Mouse (Mus musculus): ENCODE results near the gene A630089N07Rik. TPM values are rescaled to one million over a fixed set of nuclear protein-coding genes. Genes with fewer than 3 reads are reported as not detected.
"Not testable (repeated sequence)": the region's sequence is repeated elsewhere in the genome, so short reads cannot be mapped to it uniquely, and the experiment has no call there.

Gene A630089N07Rik
- total and polyA plus RNA-seq, 3 experiments: 23.5 to 27.2 (median 26.0) TPM

DNA sequence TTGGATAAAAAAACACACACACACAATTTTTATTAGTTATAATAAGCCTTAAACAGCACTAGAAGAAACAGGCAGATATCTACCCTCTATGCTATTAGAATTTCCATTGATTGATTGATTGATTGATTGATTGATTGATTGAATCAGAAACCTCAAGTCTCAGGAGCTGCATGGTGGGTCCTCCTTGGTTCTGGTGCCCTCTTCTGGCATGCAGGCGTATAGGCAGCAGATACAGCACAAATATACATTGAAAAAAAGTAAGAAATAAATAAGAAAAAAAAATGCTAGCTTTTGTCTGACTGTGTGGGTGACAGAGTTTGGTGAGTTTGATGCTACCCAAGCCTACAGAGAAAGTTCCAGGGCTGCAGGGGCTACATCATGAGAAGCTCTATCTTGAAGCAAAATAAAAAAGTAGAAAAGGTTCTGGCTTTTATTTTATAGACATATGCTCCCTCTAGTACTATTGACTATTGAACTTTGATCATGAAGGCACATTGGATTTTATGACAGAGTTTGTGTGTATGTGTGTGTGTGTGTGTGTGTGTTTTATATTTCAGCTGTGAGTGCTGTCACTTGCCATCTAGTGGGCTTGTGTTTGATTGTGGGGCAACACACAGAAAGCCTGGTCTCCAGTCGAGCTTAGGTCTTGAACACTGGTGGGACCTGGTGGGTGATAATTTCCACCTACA is 59.4 kb downstream of the A630089N07Rik start (continued):
- TF ChIP-seq KAT2A (IDR thresholded peaks at IDR 0.05; ENCODE audit: insufficient replicate concordance, low read length) (no peak), TBP (conservative IDR thresholded peaks at IDR 0.05; ENCODE audit: low read depth, low read length) (no peak), TCF12 (IDR thresholded peaks at IDR 0.05; ENCODE audit: low read depth, low read length) (no peak), PAX5 (IDR thresholded peaks at IDR 0.05; ENCODE audit: low read length) (no peak), ZNF384 (IDR thresholded peaks at IDR 0.05; ENCODE audit: low read depth, low read length) (peak; percentile 52; the same call in 1 of the 2 replicates)

DNA sequence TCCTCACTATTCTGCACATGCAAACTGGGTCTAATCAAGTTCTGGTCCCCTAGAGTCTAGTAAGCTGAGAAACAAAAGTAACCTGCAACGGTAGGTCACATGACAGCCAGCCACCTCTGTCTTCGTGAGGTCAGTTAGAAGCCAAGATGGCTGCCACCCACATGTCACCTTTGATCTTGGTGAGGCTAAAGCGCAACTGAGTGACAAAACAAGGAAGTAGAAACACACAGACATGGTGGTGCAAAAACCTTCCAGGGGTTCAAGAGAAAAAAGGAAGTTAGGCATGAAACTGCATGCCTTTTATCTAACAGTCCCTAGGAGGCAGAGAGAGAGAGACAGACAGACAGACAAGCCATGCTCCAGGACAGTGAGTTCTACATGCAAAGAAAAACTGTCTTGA is 60.2 kb downstream of the A630089N07Rik start:
- H3K27ac ChIP-seq (ENCODE audit: insufficient read depth, low read depth): no peak overlapping the region
- TF ChIP-seq ZMIZ1 (IDR thresholded peaks at IDR 0.05; ENCODE audit: low read depth, low read length) (no peak), MAZ (IDR thresholded peaks at IDR 0.05; ENCODE audit: low read depth, low read length) (no peak), MEF2A (IDR thresholded peaks at IDR 0.05; ENCODE audit: borderline replicate concordance, low read depth, low read length) (no peak), PAX5 (IDR thresholded peaks at IDR 0.05; ENCODE audit: low read length) (no peak)
- H3K9me3 ChIP-seq (replicated peaks; ENCODE audit: low read length): peaks cover 16% of the 10 kb centered on the region
- H3K36me3 ChIP-seq (replicated peaks in 1 of 2; ENCODE audit: control insufficient read depth in 1 of 2, insufficient read depth in 1 of 2, low read length in 1 of 2): peaks cover 6 to 47% of the 10 kb centered on the region in 2 experiments
- dilution Hi-C loops (cut with MboI; ENCODE audit: extremely low pct_ligation_motif_present, extremely low pct_unique_long_range_greater_than_20kb, low sequenced_read_pairs): no loop called here
- no peaks in the 10 kb centered on the region for H3K27me3 ChIP-seq (replicated peaks)
- in situ Hi-C loops (cut with MboI; ENCODE audit: low pct_ligation_motif_present, low pct_unique_long_range_greater_than_20kb, low sequenced_read_pairs): no loop called here
- no peak overlapping the region for H3K4me2 ChIP-seq (ENCODE audit: insufficient read depth, low read depth, poor library complexity, severe bottlenecking)
- no peak overlapping the region for H3K9ac ChIP-seq (ENCODE audit: insufficient read depth, low read depth)
- no peaks in the 10 kb centered on the region for H3K79me2 ChIP-seq (replicated peaks; ENCODE audit: control insufficient read depth, extremely low read depth, insufficient read depth, poor library complexity, severe bottlenecking)
- no peaks in the 10 kb centered on the region for H3K4me1 ChIP-seq (ENCODE audit: control insufficient read depth in 1 of 2, insufficient read depth in 2 of 2)
- no peak overlapping the region for H3K4me3 ChIP-seq (replicated peaks in 1 of 3; ENCODE audit: low read depth in 2 of 3, low read length in 2 of 3, poor library complexity in 1 of 3)
- DNase-seq (ENCODE audit: extremely low read depth): peak; percentile 17

DNA sequence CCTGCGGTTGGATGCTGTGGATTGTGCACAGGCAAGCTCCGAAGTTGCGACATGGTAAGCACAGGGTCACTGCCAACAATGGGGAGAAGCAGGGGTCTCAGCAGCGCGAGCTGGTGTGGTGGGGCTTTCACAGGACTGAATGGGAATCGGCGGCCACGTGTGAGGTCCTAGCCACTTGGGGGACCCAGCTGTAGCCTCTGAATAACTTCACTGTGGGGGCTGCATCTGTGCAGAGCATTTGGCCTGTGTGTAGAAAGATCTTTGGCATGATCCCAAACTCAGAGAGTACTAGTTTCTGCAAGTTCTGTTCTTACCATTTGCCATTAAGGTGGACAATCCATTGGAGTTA is 84.9 kb downstream of the A630089N07Rik start:
- peak overlapping the region; percentile 54; the same call in 1 of the 2 replicates for H3K27ac ChIP-seq (ENCODE audit: insufficient read depth, low read depth)
- H3K9ac ChIP-seq (ENCODE audit: insufficient read depth, low read depth): peak overlapping the region; percentile 96
- peak overlapping the region; percentile 60 to 93 (median 66) for H3K4me3 ChIP-seq (replicated peaks in 1 of 3; ENCODE audit: low read depth in 2 of 3, low read length in 2 of 3, poor library complexity in 1 of 3)
- H3K36me3 ChIP-seq (replicated peaks in 1 of 2; ENCODE audit: control insufficient read depth in 1 of 2, insufficient read depth in 1 of 2, low read length in 1 of 2): peaks cover 15 to 32% of the 10 kb centered on the region in 2 experiments
- peaks cover 41% of the 10 kb centered on the region for H3K79me2 ChIP-seq (replicated peaks; ENCODE audit: control insufficient read depth, extremely low read depth, insufficient read depth, poor library complexity, severe bottlenecking)
- DNase-seq (ENCODE audit: extremely low read depth): peak; percentile 16
- H3K27me3 ChIP-seq (replicated peaks); dilution Hi-C loops (cut with MboI; ENCODE audit: extremely low pct_ligation_motif_present, extremely low pct_unique_long_range_greater_than_20kb, low sequenced_read_pairs): not testable (repeated sequence)
- H3K4me1 ChIP-seq (ENCODE audit: control insufficient read depth in 1 of 2, insufficient read depth in 2 of 2): peaks cover 8 to 22% of the 10 kb centered on the region in 2 experiments
- peak overlapping the region; percentile 98; the same call in 1 of the 2 replicates for H3K4me2 ChIP-seq (ENCODE audit: insufficient read depth, low read depth, poor library complexity, severe bottlenecking)
- H3K9me3 ChIP-seq (replicated peaks; ENCODE audit: low read length): peaks cover 27% of the 10 kb centered on the region
- TF ChIP-seq MXI1 (IDR thresholded peaks at IDR 0.05; ENCODE audit: low read depth, low read length): peak; percentile 93
- TF ChIP-seq MAX (IDR thresholded peaks at IDR 0.05; ENCODE audit: low read length): peak; percentile 77; the same call in 1 of the 2 replicates
- TF ChIP-seq MYC (IDR thresholded peaks at IDR 0.05; ENCODE audit: low read depth, low read length): peak; percentile 70
- in situ Hi-C loops (cut with MboI; ENCODE audit: low pct_ligation_motif_present, low pct_unique_long_range_greater_than_20kb, low sequenced_read_pairs): loop anchor here (5.0 kb wide), 1 partner anchor 85 kb away; the partner anchor contains the start of gene A630089N07Rik

All from CH12.LX (cell line).